Mouse (Mus musculus) forebrain, embryonic 15.5 days (tissue): ENCODE results near the gene Rps6kb1. TPM values are rescaled to one million over a fixed set of nuclear protein-coding genes. Genes with fewer than 3 reads are reported as not detected.
A peak's percentile ranks its signal among the peaks of the same experiment; 100 is the strongest.

Experiments
- ATAC-seq: fragments of 200-750 bp; cut with Nextera tagmentation; replicated peaks from 2 replicates; pipeline ENCODE4 v1.8.0; 2017; ENCODE audit warnings: mild to moderate bottlenecking, moderate TSS enrichment, moderate library complexity
- H3K27ac ChIP-seq: fragments of 300-500 bp; sonication (generic); replicated peaks from 2 replicates; pipeline ENCODE4 v1.5.1; 2015; ENCODE audit warnings: mild to moderate bottlenecking, inconsistent platforms
- H3K27me3 ChIP-seq: fragments of 300-500 bp; sonication (generic); 2 replicates; pipeline ENCODE4 v1.6.1; 2015; ENCODE audit warnings: inconsistent platforms
- H3K36me3 ChIP-seq: fragments of 300-500 bp; sonication (generic); 2 replicates; pipeline ENCODE4 v1.6.1; 2015; ENCODE audit warnings: mild to moderate bottlenecking, inconsistent platforms
- H3K4me1 ChIP-seq: fragments of 300-500 bp; sonication (generic); 2 replicates; pipeline ENCODE4 v1.6.1; 2015; ENCODE audit warnings: inconsistent platforms
- H3K4me2 ChIP-seq: fragments of 300-500 bp; sonication (generic); replicated peaks from 2 replicates; pipeline ENCODE4 v1.6.1; 2015; ENCODE audit warnings: mild to moderate bottlenecking, inconsistent platforms
- H3K4me3 ChIP-seq: fragments of 300-500 bp; sonication (generic); 2 replicates; pipeline ENCODE4 v1.5.1; 2015; ENCODE audit warnings: mild to moderate bottlenecking, inconsistent platforms
- H3K9ac ChIP-seq: fragments of 300-500 bp; sonication (generic); replicated peaks from 2 replicates; pipeline ENCODE4 v1.6.1; 2015; ENCODE audit warnings: mild to moderate bottlenecking, inconsistent platforms
- H3K9me3 ChIP-seq: fragments of 300-500 bp; sonication (generic); 2 replicates; pipeline ENCODE4 v1.6.1; 2016; ENCODE audit warnings: inconsistent platforms
- WGBS: fragments of 180-500 bp; shearing (Covaris S2); methylation state at CpG from one replicate; pipeline ENCODE4 v1.1.7; 2015; ENCODE audit warnings: mixed read lengths; 5-methylcytosine and 5-hydroxymethylcytosine counted together
- polyA plus RNA-seq: library from polyadenylated mRNA; unstranded; fragments of >200 nt; fragmentation: Nextera tagmentation; extraction: Ambion mirVana; gene quantifications from 2 replicates; pipeline ENCODE4 v1.2.1, GENCODE M21; 2015

Gene Rps6kb1
- polyA plus RNA-seq = 63.1 and 63.8 TPM in 2 replicates

GRCm38 (mm10) chr11:86544639-86545299, at the start of gene Rps6kb1, which contains the start of gene Tubd1:
TSS of gene Rps6kb1 (minus strand) at chr11:86544805.
TSS of gene Tubd1 (plus strand) at chr11:86544991.
- Histone ChIP-seq H3K9ac (peak within 1 kb of the TSS; percentile 92), H3K4me2 (peak within 1 kb of the TSS; percentile 80), H3K27me3 (no peaks in the 10 kb centered on the region), H3K36me3 (0 out of 2 replicates have a peak, but pooled peaks cover 6% of the 10 kb centered on the region), H3K9me3 (no peaks in the 10 kb centered on the region), H3K4me1 (peaks cover 24% of the 10 kb centered on the region), H3K4me3 (peak within 1 kb of the TSS; percentile 87), H3K27ac (peak within 1 kb of the TSS; percentile 83)
- WGBS = under 1% methylated on average over 43 of the region's 43 CpGs
- ATAC-seq = peak; percentile 99

GRCm38 (mm10) chr11:86593443-86593842, 48.8 kb upstream of the Rps6kb1 start:
- Histone ChIP-seq H3K9me3 (no peaks in the 10 kb centered on the region), H3K27me3 (no peaks in the 10 kb centered on the region), H3K36me3 (no peaks in the 10 kb centered on the region), H3K27ac (0 out of 2 replicates have a peak overlapping the region, but pooled peaks have one; percentile 1), H3K4me2 (no peak overlapping the region), H3K9ac (no peak overlapping the region), H3K4me3 (no peak overlapping the region), H3K4me1 (no peaks in the 10 kb centered on the region)
- 78% methylated on average over 5 of the region's 5 CpGs for WGBS
- ATAC-seq = no peak

GRCm38 (mm10) chr11:86592993-86593392, 48.4 kb upstream of the Rps6kb1 start:
- 0 out of 2 replicates have a peak overlapping the region, but pooled peaks have one; percentile 1 for H3K27ac ChIP-seq
- no peaks in the 10 kb centered on the region for H3K36me3 ChIP-seq
- no peaks in the 10 kb centered on the region for H3K27me3 ChIP-seq
- no peaks in the 10 kb centered on the region for H3K4me1 ChIP-seq
- ATAC-seq = no peak
- WGBS = 30% methylated on average over 3 of the region's 3 CpGs
- no peak overlapping the region for H3K4me2 ChIP-seq
- H3K9ac ChIP-seq = no peak overlapping the region
- H3K4me3 ChIP-seq = no peak overlapping the region
- no peaks in the 10 kb centered on the region for H3K9me3 ChIP-seq

GRCm38 (mm10) chr11:86591931-86592616, 47.5 kb upstream of the Rps6kb1 start:
- Histone ChIP-seq H3K9me3 (no peaks in the 10 kb centered on the region), H3K4me3 (no peak overlapping the region)

GRCm38 (mm10) chr11:86591301-86591845, 46.8 kb upstream of the Rps6kb1 start:
- Histone ChIP-seq H3K27ac (no peak overlapping the region), H3K4me2 (no peak overlapping the region), H3K9ac (no peak overlapping the region), H3K4me3 (no peak overlapping the region), H3K9me3 (no peaks in the 10 kb centered on the region), H3K27me3 (no peaks in the 10 kb centered on the region), H3K4me1 (peaks cover 6% of the 10 kb centered on the region; the same call in 1 of the 2 replicates), H3K36me3 (no peaks in the 10 kb centered on the region)
- ATAC-seq = no peak
- WGBS = 86% methylated on average over 4 of the region's 4 CpGs

More at GRCm38 (mm10) chr11:86591931-86592616, 47.5 kb upstream of the Rps6kb1 start:
- H3K36me3 ChIP-seq = no peaks in the 10 kb centered on the region
- no peak overlapping the region for H3K27ac ChIP-seq
- no peak overlapping the region for H3K9ac ChIP-seq
- WGBS = 87% methylated on average over 2 of the region's 2 CpGs
- no peak overlapping the region for H3K4me2 ChIP-seq
- H3K4me1 ChIP-seq = peaks cover 4% of the 10 kb centered on the region; the same call in 1 of the 2 replicates
- no peak for ATAC-seq
- no peaks in the 10 kb centered on the region for H3K27me3 ChIP-seq

GRCm38 (mm10) chr11:86590579-86590978, 46.0 kb upstream of the Rps6kb1 start:
- Histone ChIP-seq H3K36me3 (no peaks in the 10 kb centered on the region), H3K27ac (no peak overlapping the region), H3K4me1 (peaks cover 6% of the 10 kb centered on the region; the same call in 1 of the 2 replicates), H3K4me2 (no peak overlapping the region), H3K27me3 (no peaks in the 10 kb centered on the region), H3K9me3 (no peaks in the 10 kb centered on the region), H3K9ac (no peak overlapping the region), H3K4me3 (no peak overlapping the region)
- ATAC-seq = no peak
- whole genome bisulfite sequencing = 86% methylated on average over 10 of the region's 10 CpGs

- no peak overlapping the region for H3K4me2 ChIP-seq
- WGBS = 94% methylated on average over 4 of the region's 4 CpGs
- no peaks in the 10 kb centered on the region for H3K9me3 ChIP-seq
- no peak overlapping the region for H3K4me3 ChIP-seq
- peaks cover 1% of the 10 kb centered on the region; the same call in 1 of the 2 replicates for H3K36me3 ChIP-seq
- H3K27me3 ChIP-seq = no peaks in the 10 kb centered on the region
- H3K27ac ChIP-seq = no peak overlapping the region
- peaks cover 6% of the 10 kb centered on the region; the same call in 1 of the 2 replicates for H3K4me1 ChIP-seq
- H3K9ac ChIP-seq = no peak overlapping the region
- ATAC-seq = no peak
These were observed 45.5 kb upstream of the Rps6kb1 start for GRCm38 (mm10) chr11:86590066-86590465.

GRCm38 (mm10) chr11:86588583-86589298, 44.1 kb upstream of the Rps6kb1 start:
- WGBS = 93% methylated on average over 4 of the region's 4 CpGs

GRCm38 (mm10) chr11:86587830-86588229, 43.2 kb upstream of the Rps6kb1 start:
- Histone ChIP-seq H3K4me2 (no peak overlapping the region), H3K4me3 (no peak overlapping the region), H3K27me3 (no peaks in the 10 kb centered on the region), H3K36me3 (peaks cover 6% of the 10 kb centered on the region; the same call in 1 of the 2 replicates), H3K9ac (no peak overlapping the region), H3K9me3 (no peaks in the 10 kb centered on the region), H3K27ac (no peak overlapping the region), H3K4me1 (peaks cover 6% of the 10 kb centered on the region; the same call in 1 of the 2 replicates)
- no peak for ATAC-seq
- 45% methylated on average over 7 of the region's 7 CpGs for WGBS

More at GRCm38 (mm10) chr11:86588583-86589298, 44.1 kb upstream of the Rps6kb1 start:
- H3K27ac ChIP-seq = no peak overlapping the region
- H3K27me3 ChIP-seq = no peaks in the 10 kb centered on the region
- H3K4me3 ChIP-seq = no peak overlapping the region
- peaks cover 6% of the 10 kb centered on the region; the same call in 1 of the 2 replicates for H3K4me1 ChIP-seq
- no peak for ATAC-seq
- no peak overlapping the region for H3K4me2 ChIP-seq
- H3K36me3 ChIP-seq = peaks cover 6% of the 10 kb centered on the region; the same call in 1 of the 2 replicates
- H3K9ac ChIP-seq = no peak overlapping the region
- H3K9me3 ChIP-seq = no peaks in the 10 kb centered on the region

GRCm38 (mm10) chr11:86586868-86587792, 42.5 kb upstream of the Rps6kb1 start:
- ATAC-seq = no peak
- 18% methylated on average over 15 of the region's 15 CpGs for WGBS
- no peak overlapping the region for H3K4me3 ChIP-seq
- H3K27ac ChIP-seq = no peak overlapping the region
- H3K9me3 ChIP-seq = no peaks in the 10 kb centered on the region
- H3K36me3 ChIP-seq = peaks cover 6% of the 10 kb centered on the region; the same call in 1 of the 2 replicates
- no peaks in the 10 kb centered on the region for H3K27me3 ChIP-seq
- no peak overlapping the region for H3K9ac ChIP-seq
- peaks cover 6% of the 10 kb centered on the region; the same call in 1 of the 2 replicates for H3K4me1 ChIP-seq
- H3K4me2 ChIP-seq = 0 out of 2 replicates have a peak overlapping the region, but pooled peaks have one; percentile 5
